Mouse (Mus musculus) naive thymus-derived CD4-positive, alpha-beta T cell, adult 2 months (primary cell): ENCODE measurements around the gene Jpt1.
"Not testable (repeated sequence)": the region's sequence is repeated elsewhere in the genome, so short reads cannot be mapped to it uniquely, and the experiment has no call there.

Experiments
- DNase-seq: peaks from one replicate; pipeline ENCODE4 v3.0.0-alpha.2; 2011; ENCODE audit warnings: low read depth

The Jpt1 gene

DNA sequence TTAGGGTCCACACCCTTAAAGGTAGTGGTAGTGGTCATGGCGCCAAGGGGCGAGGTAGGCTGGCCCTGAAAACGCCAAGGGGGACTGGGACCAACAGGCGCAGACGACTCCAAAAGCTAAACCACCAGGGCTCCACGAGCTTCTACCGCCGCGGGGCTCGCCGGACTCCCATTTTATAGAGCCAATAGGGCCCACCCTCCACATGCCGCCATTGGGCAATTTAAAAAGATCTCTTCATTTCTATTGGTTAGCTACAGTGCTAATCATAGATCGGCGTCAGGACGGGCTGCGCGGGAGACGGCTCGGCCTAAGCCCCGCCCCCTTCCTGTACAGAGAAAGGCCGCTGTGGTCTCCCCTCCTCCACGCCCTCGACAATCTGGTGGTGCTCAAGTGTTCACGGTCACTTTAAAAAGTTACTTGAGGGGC, at the start of gene Jpt1:
Jpt1 (minus strand) TSS at position 150 of the 426 bp plus-strand sequence.
- DNase-seq: peak; percentile 99

DNA sequence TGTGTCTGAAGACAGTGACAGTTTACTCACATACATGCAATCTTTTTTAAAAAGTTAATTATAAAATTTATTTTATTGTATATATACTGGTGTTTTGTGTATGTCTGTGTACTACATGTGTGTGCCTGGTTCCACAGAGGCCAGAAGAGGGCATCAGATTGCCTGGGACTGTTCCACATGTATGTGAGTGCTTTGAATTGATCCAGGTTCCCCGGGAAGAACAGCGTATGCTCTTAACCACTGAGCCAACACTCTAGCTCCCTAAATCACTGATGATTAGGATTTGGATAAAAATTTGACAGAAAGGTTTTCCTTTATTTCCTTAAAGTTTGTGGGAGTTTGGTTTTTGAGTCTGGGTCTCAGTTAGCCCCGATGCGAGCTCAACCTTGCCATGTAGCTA, 49.2 kb upstream of the Jpt1 start:
- DNase-seq: no peak

DNA sequence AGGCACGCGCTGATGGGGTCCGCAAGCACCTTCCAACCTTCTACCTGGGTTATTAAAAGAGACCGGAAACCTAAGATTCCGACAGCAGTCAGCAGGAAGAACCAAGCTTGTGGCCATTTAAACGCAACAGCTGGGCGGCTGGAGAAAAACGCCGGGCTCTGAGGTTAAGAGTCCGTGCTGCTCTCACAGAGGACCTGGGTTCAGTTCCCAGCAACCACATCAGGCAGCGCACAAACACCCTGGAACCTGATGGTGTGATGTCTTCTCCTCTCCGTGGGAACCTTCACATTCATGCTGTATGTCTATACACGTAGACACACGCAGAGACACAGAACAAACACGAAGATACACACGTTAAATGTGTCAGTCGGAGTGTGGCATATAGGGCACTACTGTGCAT, 41.5 kb upstream of the Jpt1 start:
- no peak for DNase-seq

DNA sequence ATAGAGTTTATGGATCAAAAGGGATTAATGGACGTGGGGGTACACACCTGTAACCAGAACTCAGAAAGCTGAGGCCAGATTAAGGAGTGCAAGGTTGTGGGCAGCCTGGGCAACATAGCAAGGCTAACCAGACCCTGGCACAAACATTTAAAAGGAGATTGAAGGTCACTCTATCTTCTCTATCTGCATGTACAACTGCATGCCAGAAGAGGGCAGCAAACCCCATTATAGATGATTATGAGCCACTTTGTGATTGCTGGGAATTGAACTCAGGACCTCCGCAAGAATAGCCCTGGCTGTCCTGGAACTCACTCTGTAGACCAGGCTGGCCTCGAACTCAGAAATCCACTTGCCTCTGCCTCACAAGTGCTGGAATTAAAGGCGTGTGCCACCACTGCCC, 38.6 kb upstream of the Jpt1 start:
- peak; percentile 65 for DNase-seq

DNA sequence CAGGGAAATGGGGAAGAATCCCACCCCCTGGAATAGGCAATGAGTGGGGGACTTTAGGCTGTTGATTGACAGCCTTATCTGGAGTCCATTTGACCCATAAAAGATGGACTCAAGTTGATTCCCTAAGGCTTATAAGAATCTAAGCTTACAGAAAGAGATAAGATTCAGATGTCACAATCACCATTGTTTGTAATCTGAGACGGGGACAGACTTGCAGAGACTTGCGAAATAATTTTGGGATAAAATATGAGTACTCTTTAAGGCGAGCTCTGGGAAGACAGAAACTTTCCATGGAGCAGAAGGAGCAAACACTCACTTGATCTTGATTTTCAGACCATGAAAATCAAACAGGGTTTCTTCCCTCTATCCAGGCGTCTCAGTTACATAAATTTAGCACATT, 29.4 kb upstream of the Jpt1 start:
- DNase-seq: no peak

DNA sequence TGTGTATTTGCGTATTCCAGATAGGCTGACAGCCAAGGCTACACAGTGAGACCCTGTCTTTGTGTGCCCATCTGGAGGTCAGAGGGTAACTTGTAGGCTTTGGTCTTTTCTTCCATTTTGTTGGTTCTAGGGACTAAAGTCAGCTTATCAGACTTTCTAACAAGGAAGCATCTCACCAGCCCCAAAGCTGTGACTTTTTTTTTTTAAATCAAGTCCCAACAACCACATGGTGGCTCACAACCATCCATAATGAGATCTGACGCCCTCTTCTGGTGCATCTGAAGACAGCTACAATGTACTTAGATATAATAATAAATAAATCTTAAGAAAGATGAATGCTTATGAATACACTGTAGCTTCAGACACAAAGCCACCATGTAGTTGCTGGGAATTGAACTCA, 23.9 kb upstream of the Jpt1 start:
- DNase-seq: peak; percentile 59

DNA sequence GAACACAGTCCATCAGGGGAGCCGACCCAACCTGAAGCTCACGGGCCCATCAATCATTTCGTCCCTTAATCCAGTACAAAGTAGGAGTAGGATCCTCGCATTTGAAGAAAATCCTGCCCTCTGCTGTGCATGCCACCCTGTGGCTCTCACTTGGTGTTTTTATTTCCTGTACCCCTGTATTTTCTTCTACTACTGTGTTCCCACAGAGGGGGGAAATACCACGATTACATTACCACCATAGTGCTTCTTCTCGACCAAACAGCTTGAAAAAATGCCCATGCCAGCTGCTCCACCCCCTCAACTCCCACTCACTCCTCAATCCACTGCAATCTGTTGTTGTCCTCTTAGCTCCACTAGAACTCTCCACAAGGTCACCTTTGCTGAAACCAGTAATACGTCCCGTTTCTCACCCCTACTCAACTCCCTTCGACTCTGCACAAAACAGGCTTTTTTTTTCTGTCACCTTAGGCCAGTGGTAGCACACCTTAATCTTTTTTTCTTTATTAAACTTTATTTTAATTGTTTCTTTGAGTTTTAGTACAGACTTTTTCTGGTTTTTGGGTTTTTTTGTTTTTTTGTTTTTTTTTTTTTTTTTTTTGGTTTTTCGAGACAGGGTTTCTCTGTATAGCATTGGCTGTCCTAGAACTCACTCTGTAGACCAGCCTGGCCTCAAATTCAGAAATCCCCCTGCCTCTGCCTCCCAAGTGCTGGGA, 22.8 kb upstream of the Jpt1 start:
- no peak for DNase-seq

DNA sequence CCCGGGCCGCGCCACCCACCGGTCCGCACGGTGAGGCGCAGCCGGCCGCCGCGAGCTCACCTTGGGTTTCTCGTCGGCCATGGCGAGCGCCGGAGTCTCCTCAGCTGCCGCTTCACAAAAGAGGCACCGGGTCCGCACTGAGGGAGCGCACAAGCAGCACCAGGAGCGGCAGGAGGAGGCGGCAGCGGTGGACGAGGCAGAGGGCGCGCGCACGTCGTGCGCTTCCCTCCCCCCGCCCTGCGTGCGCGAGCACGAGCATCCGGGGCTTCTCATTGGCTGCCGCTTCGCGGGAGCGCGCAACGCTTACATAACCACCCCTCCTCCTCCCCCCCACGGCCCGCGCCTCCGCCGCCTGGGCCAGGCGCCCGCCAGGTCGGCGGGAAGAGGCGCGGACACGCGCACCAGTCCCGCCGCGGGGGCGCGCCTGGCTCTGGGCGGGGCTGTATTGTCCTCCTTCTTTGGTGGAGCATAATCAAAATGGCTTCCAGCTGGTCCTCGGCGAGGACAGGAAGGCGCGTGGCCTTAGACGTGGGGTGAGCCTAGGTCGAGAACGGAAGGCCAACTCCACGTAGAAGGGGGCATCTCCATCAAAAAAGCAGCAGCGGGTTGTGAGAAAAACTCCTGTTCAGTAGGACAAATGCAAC, 22.0 kb upstream of the Jpt1 start, which contains the start of gene Sumo2:
Sumo2 (minus strand) TSS at position 239 of the 644 bp plus-strand sequence.
- peak; percentile 99 for DNase-seq

DNA sequence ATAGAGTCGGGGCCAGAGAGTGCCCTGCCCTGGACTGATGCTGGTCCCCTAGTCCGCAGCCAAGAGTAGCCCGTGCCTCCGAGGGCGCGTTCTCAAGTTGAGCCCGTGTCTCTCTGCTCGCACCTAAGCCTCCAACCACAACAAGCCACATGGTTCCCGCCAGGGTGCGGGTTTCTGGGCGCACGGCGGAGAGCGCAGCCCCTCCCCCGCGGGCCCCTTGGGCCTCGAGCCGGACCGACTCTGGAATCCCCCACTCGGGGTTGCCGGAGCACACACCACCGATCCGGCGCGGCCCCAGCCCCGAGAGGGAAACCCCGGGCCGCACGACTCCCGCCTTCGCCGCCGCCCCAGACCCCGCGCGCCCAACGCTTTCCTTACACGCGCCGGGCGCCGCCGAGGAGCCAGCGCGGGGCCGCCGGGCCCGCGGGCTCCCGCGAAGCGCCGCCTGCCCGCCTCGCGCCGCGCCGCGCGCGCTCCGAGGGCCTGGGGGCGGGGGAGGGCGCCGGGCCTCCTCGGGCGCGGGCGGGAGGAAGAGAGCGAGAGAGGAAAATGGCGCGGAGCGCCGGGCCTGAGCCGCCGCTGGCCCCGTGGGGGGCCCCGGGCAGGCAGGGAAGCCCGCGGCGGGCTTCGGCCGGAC, 21.3 kb upstream of the Jpt1 start:
- peak; percentile 84 for DNase-seq

DNA sequence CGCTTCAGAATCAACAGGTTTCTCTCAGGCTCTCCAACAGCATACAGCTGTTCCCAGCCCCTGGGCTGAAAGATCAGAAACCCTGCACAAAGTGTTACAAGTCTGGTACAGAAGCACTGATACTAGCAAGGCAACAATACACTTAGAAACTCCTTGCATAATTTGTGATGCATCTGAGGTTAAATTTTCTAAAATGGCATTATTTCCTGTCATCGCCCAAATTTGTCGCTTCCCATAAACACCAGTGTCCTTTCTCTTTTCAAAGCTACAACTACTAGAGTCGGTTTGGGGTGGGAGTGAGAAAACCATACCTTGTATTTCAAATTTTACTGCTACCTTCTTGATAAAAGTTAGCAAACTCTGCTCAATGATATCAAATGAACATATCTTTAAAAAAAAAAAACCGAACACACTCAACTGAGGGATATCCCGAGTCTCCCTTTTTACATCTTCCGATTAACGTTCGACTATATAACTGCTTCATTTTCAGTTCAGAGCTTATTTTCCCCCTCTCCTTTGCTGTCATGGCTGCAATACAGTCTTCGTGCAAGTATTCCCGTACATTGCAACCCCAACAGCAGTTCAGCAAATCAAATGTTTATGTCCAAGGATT, 20.7 kb upstream of the Jpt1 start:
- DNase-seq: peak; percentile 37

DNA sequence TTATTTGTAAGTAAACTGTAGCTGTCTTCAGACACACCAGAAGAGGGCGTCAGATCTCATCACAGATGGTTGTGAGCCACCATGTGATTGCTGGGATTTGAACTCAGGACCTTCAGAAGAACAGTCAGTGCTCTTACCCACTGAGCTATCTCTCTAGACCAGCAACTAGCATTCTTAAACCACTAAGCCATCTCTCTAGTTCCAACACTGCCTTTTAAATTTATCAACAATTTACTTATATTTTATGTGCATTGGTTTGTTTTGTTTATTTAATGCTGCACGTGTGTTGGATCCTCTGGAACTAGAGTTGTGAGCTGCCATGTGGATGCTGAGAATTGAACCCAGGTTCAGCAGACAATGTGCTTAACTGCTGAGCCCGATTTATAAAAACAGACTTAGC, 12.3 kb upstream of the Jpt1 start:
- DNase-seq: not testable (repeated sequence)

DNA sequence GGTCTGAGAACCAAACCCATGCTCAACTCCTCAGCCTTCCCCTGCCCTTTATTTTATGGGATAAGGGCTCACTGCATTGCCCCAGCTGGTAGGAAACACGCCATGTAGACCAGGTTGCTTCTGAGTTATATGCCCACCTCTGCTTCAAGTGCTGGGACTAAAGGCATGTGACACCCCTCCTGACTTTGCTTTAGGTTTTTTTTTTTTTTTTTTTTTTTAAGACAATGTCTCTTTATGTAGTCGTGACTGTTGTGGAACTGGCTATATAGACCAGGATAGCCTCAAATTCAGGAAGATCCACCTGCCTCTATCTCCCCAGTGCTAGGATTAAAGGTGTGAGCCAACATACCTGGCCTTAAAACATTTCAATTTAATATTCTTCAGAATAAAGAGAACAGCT, 8.5 kb upstream of the Jpt1 start:
- no peak for DNase-seq

DNA sequence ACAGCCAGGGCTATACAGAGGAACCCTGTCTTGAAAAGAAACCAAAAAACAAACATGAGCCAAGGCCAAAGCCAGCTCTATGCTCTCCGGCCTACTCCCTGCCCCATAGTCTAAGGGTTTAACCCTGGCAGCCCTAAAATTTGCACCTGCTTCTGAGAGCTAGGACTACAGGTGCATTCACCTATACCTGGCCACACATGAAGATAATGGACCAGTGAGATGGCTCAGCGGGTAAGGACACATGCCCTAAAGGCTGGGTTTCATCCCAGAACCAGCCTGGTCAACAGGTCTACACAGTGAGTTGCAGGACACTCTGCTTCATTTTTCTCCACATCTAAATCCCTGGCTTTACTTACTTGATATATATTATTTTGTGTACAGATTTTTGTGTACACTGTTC, 8.1 kb upstream of the Jpt1 start:
- DNase-seq: no peak

DNA sequence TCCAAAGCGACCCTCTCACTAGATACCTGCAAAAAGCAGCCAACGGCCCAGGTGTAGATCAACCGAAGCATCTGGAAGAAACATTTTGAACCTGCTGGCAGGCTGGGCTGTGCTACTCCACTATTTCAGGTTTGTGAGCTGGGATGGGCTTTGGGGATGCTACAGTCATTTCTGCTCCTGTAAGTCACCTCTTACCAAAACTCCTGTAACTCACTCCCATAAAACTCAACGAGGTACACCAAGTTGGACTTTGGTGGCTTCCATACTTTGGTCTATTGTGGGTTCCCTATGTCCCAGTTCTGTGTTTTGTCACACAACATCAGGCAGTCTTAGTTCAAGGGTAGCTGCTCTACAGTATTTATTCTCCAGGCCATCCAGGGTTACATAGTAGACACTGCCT, 6.9 kb upstream of the Jpt1 start:
- no peak for DNase-seq

DNA sequence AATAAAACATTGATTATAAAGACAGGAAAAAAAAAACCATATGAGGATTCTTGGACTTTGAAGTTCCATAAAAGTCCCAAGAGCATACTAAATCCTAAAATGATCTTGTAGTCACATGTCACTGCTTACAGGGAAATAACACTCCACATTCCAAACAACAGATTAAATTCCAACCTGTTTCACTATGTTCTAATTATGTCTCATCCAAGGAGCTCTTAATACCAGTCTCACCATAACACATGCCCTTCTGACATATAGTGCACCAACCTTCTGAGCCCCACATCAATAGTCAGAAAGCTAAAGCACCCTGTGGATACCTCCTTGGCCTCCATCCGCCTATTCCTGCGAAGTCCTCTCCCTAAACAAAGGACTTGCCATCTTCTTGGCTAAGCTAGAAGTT, 6.0 kb upstream of the Jpt1 start:
- no peak for DNase-seq

DNA sequence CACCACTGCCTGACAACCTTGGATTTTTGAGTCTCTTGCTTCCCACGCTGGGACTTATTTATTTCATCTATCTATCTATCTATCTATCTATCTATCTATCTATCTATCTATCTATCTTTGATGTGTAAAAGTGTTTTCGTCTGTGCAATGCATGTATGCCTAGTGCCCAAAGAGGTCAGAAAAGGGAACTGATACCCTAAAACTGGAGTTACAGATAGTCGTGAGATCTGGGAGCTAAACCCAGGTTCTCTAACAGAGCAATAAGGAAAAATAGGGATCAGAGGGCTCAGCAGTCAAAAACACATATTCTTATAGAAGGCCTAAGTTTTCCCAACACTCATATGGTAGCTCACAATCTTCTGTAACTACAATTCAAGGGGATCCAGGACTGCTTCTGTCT, 5.4 kb upstream of the Jpt1 start:
- no peak for DNase-seq

DNA sequence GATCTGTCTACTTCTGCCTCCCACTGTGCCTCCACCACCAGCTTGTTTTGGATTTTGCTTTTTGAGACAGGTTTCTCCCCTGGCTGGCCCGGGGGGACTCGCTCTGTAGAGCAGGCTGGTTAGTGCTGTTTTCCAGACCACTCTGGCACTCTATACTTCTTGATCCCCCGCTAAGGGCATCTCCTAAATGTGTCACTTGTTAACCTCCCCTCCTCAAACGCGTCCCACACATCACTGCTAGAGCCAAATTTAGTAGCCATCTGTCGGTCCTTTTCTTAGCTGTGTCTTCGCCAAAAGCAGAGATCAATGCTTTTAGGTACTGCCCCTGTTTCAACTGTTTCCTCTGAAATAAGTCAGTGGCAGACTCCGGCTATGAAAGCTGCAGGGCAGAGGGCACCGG, 4.5 kb upstream of the Jpt1 start:
- DNase-seq: no peak

DNA sequence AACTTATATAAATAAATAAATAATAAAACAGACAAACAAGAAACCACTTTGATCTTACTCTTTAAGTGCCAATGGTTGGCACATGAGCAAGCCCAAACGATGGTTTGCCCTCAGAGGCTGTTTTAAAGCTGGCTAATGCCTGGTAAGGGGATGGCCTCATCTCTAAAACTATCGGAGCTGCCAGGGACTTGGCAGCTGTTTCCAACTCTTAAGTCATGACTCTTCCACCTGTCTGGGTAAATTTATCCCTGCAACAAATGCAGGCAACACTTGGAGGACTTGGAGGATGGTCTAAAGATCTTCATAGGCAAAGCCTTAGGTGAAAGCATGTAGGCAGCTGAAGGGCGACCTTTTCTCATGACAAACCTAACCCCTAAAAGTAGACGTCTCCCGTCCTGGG, 2.8 kb upstream of the Jpt1 start:
- no peak for DNase-seq

DNA sequence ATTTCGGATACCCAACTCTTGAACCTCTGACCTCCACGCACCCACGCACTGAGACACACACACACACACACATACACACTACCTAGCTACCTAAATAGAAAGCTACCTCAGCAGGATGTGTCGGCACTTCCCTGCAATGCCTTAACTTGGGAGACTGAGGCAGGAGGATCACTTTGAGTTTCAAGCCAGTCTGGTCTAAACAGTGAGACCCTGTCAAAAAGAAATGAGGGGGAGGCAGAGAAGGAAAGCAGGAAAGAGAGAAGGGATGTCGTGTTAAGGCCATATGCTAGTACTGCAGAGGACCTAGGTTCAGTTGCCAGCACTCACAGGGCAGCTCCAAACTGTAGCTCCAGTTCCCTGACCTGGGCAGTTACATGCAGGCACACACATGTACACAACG, 834 bp upstream of the Jpt1 start:
- peak; percentile 49 for DNase-seq

DNA sequence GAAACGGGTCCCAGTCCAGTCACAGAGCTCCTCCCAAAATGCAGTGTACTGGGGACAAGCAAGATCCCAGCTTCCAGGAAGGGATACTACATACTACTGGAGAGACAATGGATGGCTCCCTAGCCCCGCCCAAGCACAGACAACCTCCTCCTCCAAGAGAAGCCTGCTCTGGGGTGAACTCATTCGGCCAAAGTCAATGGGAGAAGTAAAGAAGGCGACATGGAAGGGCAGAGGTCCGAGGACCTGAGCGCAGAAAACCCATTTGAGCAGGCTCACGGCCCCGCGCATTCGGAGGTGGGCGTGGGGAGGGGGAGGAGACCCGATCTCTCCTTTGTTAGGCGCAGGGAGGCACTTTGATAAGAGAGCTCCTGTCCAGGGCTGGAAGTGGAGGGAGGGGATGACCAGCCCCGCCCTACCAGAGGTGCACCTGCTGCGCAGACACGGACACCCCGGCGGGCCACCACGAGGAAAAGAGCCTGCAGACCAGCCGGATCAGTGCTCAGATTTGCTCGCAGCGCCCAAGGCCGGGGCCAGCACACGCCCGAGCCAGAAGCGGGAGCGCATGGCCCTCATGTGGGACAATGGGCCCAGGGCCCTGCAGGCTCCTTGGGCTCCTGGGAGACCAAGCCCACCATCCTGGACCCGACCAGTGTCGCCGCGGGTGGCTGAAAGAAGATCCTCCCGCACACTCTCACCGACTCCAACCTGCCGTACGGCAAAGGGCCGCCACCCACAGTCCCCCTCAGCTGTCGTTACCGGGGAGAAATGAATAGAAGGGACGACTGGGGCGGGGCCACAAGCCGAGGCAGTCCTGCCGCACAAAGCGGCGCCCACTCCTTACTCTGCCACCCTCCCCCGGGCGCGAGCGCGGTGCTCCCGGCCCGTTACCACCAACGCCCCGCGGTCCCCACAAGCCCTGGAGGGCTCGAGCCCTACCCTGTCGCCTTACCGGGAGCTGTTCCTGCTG, 633 bp downstream of the Jpt1 start:
- no peak for DNase-seq

DNA sequence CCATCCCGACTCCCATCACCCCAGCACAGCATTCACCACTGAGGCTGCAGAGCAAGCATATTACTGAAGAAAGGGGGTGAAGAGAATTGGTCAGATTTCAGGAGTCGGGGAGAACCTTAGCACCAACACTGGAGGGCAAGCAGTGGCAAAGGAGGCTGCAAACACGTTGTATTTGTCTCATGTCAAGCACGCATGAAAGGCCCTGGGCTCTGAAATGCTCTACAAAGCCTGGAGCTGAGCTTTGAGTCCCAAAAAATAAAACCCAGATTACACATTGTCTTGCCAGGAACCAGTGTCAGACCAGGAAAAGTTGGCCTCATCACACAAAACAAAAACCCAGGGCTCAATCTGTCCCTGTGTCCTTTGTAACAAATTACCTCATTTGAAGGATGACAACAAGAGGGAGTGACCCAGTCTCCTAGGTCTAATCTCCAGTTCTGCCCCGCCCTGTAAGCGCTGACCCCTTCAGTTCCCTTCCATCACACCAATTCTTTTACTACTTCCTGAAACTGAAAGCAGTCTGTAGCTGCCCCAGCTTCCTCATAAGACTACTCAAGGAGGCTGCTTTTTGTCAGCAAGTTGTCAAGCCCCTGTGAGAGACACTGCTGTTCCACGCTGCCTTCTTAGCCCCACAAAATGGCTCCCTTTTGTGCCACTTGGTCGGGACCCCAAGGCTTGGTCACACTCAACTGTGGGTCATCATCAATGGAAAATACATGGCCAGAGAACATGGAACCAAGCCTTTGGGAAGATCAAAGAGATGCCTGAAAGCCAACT, 1.6 kb downstream of the Jpt1 start:
- DNase-seq: peak; percentile 69
